Mouse (Mus musculus) bone marrow macrophage, adult 2 months (primary cell): Measurements from ENCODE around the gene Stk39.

Source experiments
- CTCF ChIP-seq: IDR thresholded peaks from 2 replicates; pipeline ENCODE4 v1.5.1; 2012; ENCODE audit warnings: low read depth, mild to moderate bottlenecking, low read length, moderate library complexity
- POLR2A ChIP-seq: IDR thresholded peaks from 2 replicates; pipeline ENCODE4 v1.6.1; 2012; ENCODE audit warnings: mild to moderate bottlenecking, low read depth, low read length, borderline replicate concordance

DNA sequence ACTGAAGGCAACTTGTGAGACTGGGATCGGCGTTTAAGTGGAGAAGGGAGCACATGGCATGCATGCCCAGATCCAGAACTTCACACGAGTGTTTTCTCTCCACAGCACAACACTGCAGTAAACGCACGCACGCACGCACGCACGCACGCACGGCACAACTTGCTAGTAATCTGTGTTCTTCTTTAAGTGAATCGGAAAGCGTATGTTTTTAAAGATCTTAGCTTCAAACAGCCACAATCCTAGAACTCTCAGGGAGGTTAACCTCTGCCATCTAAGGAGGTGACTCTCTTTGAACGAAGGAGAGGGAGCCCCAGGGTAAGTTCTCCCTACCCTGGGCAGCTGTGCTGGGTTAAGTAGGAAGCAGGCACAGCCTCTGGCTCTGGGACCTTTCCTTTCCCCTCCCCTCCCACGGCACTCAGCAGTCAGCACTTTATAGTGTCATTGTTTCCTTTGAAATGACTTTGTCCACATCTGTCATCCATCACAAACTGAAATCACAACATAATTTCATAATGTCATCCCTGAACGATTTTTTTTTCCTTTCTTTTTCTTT, 66.8 kb downstream of the Stk39 start:
- TF ChIP-seq POLR2A: no peak
- TF ChIP-seq CTCF: no peak
